8 mouse cellular contexts compared by ENCODE assay signal in the genomic region with DNA sequence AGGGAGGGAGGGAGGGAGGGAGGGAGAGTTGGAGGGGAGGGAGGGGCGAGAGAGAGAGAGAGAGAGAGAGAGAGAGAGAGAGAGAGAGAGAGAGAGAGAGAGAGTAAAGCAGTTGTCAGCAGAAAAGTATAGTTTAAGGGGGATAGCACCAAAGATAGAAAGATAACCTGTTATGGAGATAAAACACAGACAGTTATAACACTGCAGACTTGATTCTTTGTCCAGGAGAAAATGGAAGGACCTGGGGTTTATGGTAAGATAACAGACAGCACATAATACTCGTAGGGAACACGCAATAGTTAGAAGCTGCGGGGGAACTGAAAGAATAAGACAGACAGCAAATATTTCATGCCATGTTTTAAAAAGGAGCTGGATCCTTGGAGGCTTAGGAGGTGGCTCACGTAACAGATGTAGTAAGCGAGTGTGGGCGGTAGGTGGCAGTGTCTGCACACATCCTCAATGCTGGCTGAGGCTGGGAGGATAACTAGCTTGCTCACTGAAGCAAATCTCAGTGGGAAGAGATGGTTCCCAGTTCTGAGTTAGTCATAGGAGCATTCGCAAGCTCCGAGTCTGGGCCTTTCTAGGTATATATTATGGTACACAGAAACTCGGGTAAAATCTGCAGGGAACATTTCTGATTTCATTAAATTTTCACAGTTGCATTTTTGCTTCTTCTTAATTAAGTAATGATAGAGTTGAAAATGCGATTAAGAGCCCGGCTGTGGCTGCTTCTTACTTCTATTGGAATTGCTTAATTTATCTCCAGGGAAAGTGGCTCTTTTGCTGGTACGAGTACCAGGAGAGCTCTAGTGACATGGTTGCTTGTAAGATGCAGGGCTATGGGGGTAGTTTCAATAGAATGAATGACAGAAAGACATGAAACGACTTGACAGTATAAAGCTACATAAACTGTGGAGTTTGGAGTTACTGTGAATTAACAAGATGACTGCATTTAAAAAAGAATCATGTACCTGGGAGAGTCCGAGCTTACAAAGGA.
DNase-seq lines count a peak whose midpoint lies in the region; ATAC-seq lines count a peak whose summit lies in the region.

No protein-coding gene starts in this region.

- no peak overlapping the region for H3K9ac ChIP-seq in forebrain, embryonic 15.5 days (replicated peaks)
- H3K9ac ChIP-seq in hindbrain, embryonic 15.5 days, result no peak overlapping the region

- H3K4me3 ChIP-seq in forebrain, embryonic 15.5 days, result no peak overlapping the region
- no peak overlapping the region for H3K4me3 ChIP-seq in hindbrain, embryonic 15.5 days

- 29% methylated on average over 14 of the region's 15 CpGs for WGBS in forebrain, embryonic 15.5 days
- 26% methylated on average over 14 of the region's 15 CpGs for WGBS in hindbrain, embryonic 15.5 days

- no peaks in the 10 kb centered on the region for H3K36me3 ChIP-seq in forebrain, embryonic 15.5 days
- no peaks in the 10 kb centered on the region for H3K36me3 ChIP-seq in hindbrain, embryonic 15.5 days

- ATAC-seq in cerebellum, adult (ENCODE audit: insufficient number of reproducible peaks, low FRiP score, low TSS enrichment), result peak; percentile 92
- peak; percentile 93 for ATAC-seq in forebrain, embryonic 15.5 days (replicated peaks)
- ATAC-seq in hindbrain, embryonic 15.5 days (ENCODE audit: low FRiP score, low read depth), result peak; percentile 91

- DNase-seq in MEL-GATA-1-ER (ENCODE audit: extremely low read depth, low read depth), result peak; percentile 50
- DNase-seq in layer of hippocampus, postnatal 25 days (ENCODE audit: extremely low spot score in 1 of 2, low spot score in 1 of 2), result peak; percentile 87 to 94
- DNase-seq in lung, postnatal 4 days, result peak; percentile 46 to 71
- DNase-seq in retina, postnatal 7 days (ENCODE audit: low read depth, low spot score), result peak; percentile 56
- peak; percentile 83 for DNase-seq in thymus, postnatal 4 days

- H3K27ac ChIP-seq in forebrain, embryonic 15.5 days (replicated peaks), result no peak overlapping the region
- no peak overlapping the region for H3K27ac ChIP-seq in hindbrain, embryonic 15.5 days (replicated peaks)

- H3K4me2 ChIP-seq in forebrain, embryonic 15.5 days (replicated peaks), result no peak overlapping the region
- H3K4me2 ChIP-seq in hindbrain, embryonic 15.5 days, result peak overlapping the region; percentile 14; the same call in 1 of the 2 replicates

- H3K4me1 ChIP-seq in forebrain, embryonic 15.5 days, result 0 out of 2 replicates have a peak, but pooled peaks cover 3% of the 10 kb centered on the region
- H3K4me1 ChIP-seq in hindbrain, embryonic 15.5 days (replicated peaks), result no peaks in the 10 kb centered on the region

- no peaks in the 10 kb centered on the region for H3K9me3 ChIP-seq in forebrain, embryonic 15.5 days
- no peaks in the 10 kb centered on the region for H3K9me3 ChIP-seq in hindbrain, embryonic 15.5 days

- peaks cover 4% of the 10 kb centered on the region; the same call in 1 of the 2 replicates for H3K27me3 ChIP-seq in forebrain, embryonic 15.5 days
- no peaks in the 10 kb centered on the region for H3K27me3 ChIP-seq in hindbrain, embryonic 15.5 days
